Mouse (Mus musculus) layer of hippocampus, adult 11-12 months (tissue): ENCODE measurements around the gene Rasgrf2.
"Not testable (repeated sequence)": the region's sequence is repeated elsewhere in the genome, so short reads cannot be mapped to it uniquely, and the experiment has no call there.

Source experiments
- DNase-seq: peaks from one replicate; pipeline ENCODE4 v3.0.0; 2022; ENCODE audit warnings: low spot score

Gene Rasgrf2

DNA sequence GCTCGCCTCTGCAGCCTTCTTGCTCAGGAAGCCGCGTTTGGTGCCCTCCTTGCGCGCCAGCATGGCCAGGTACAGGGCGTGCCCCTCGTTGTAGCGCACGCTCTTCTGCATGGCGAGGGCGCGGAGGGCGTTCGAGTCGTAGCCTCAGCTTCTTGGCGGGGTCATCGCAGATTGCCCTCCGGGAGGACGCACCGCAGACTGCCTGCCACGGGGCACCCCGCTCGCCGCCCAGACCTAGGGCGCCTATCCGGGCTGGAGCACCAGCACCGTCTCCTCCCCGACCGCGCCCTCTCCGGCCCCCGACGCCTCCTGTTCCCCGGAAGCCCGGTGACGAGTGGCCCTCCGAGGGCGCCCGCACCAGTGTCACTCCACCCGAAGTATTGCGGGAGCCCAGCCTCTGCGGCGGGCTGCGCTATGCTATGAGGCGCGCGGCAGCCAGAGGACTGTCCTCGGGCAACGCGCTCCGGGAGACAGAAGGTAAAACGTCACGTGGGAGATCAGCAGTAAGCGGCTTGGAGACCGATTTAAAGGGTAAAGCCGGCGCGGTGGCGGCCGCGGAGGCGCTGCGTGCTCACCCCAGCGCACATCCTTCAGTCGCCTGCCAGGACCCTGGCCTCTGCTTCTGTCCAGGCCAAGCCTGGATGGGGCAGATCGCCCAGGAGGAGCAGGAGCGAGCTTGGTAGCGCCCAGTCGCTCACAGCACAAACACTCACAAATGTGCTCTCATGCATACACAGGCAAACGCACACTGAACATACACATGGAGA is at the start of gene Rasgrf2:
Gene Rasgrf2 (minus strand): TSS at position 273 of the 767 bp plus-strand sequence.
- peak; percentile 63 for DNase-seq

DNA sequence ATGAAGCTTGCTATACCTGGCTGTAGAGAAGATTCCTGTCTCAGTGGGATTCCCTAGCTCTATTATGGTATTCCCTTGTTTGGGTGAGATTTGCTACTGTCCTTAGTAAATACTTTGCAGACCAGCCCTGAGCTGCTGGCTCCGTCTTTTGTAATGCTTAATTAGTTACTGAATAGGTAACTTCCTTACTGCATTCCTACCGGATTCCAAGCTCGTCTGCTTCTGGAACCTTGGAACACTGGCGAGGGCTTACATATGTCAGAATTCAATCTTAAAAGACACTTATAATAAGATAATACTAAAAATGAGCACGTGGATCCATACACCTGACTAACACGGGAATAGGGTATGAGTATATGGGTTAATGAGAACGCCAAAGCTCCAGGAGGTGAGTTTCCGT is 41.2 kb upstream of the Rasgrf2 start:
- DNase-seq, result not testable (repeated sequence)

- no peak for DNase-seq
These were observed 19.1 kb upstream of the Rasgrf2 start for GRCm38 (mm10) chr13:92150551-92150950.

GRCm38 (mm10) chr13:92148858-92149257 is 17.4 kb upstream of the Rasgrf2 start:
- DNase-seq, result no peak

DNA sequence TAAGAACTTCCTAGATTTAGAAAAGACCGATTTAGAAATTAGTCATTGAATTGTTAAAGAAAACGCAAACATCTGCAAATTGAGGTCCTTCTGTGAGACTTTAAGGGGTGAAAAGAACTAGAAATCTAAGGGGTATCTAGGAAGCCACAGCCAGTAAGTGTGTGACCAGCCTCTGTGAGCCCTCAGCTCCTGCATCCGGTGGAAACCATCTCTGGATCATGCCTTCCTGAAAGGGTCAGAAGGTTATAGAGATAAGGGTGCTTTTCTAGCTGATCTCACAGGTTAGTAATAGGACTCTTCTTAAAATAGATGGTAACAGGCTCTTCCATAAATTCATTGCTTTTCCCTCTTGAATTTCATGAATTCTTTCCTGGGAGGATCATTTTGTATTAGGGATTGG is 3.3 kb upstream of the Rasgrf2 start:
- no peak for DNase-seq

DNA sequence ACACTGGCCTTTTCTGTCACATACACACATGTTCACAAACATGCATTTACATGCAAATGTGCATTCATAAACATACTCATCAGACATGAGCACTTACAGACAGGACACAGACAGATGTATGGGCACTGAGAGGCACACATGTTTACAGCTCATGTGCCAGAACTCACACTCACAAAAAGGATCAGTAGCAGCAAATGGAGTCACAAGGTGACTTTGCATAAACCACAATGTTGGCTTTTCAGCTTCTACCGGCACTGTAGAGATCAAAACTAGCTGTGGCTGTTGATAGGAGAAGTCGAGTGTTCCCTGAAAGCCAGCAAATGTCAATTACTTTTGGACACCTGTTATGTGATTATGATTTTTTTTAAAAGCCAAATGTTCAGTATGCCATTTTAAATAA is 1.1 kb upstream of the Rasgrf2 start:
- DNase-seq, result no peak

GRCm38 (mm10) chr13:92130994-92131383 is 467 bp downstream of the Rasgrf2 start:
- no peak for DNase-seq

DNA sequence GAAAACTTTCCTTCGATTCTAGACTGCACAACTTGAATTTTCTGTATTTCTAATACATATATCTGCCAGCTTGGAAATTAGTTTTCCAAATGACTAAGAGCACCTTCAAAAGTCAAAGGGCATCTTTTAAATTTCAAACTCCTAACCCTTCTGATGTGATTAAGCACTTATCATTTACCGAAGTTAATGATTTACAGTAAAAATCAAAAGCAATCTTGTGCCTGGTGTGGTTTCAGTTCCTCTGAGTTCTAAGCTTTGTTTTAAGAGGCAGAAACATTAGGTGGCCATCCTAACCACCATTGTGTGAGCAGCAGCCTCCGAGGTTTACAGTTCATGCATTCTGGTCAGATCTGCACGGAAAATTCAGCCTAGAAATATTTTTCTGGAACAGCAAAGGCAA is 1.6 kb downstream of the Rasgrf2 start:
- DNase-seq, result no peak

- DNase-seq, result no peak
These were observed 5.6 kb downstream of the Rasgrf2 start for GRCm38 (mm10) chr13:92125902-92126301.

- DNase-seq, result no peak
These were observed 11.8 kb downstream of the Rasgrf2 start for GRCm38 (mm10) chr13:92119623-92120022.

DNA sequence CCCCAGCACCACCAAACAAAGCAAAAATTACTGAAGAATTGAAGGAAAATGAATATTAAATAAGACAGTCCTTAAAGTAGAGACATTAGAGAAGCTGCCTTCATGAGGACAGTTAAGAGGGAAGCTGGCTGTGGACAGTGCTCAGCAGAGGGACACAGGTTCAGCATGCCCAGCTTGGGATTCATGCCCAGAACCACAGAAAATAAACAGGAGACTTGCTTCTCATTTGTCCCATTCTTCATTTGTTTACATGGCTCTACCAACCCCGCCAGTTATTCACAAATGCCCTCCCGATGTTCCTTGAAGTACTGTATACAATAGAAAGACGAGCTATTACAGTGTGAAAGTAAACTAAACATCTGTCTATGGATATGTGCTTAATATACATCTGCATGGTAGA is 17.4 kb downstream of the Rasgrf2 start:
- DNase-seq, result no peak

GRCm38 (mm10) chr13:92108237-92108636 is 23.2 kb downstream of the Rasgrf2 start:
- DNase-seq, result no peak

GRCm38 (mm10) chr13:92104259-92104658 is 27.2 kb downstream of the Rasgrf2 start:
- no peak for DNase-seq

DNA sequence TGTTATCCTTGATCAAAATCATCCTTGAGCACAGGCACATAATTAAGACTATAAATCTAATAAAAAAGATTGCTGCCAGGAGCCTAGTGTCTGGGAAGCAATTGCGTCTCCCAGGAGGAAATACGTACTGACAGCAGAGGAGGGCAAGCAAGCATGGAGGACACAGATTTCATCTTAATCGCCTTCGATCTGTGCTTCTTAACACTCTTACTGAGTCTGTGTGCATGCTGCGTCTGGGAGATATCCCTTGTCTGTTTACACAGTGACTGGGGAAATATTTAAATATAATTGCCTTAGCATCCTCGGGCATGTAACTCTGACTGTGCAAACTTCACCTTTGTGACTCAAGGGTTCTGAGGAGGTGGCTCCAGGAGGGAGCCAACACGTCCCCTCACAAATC is 33.0 kb downstream of the Rasgrf2 start:
- no peak for DNase-seq

DNA sequence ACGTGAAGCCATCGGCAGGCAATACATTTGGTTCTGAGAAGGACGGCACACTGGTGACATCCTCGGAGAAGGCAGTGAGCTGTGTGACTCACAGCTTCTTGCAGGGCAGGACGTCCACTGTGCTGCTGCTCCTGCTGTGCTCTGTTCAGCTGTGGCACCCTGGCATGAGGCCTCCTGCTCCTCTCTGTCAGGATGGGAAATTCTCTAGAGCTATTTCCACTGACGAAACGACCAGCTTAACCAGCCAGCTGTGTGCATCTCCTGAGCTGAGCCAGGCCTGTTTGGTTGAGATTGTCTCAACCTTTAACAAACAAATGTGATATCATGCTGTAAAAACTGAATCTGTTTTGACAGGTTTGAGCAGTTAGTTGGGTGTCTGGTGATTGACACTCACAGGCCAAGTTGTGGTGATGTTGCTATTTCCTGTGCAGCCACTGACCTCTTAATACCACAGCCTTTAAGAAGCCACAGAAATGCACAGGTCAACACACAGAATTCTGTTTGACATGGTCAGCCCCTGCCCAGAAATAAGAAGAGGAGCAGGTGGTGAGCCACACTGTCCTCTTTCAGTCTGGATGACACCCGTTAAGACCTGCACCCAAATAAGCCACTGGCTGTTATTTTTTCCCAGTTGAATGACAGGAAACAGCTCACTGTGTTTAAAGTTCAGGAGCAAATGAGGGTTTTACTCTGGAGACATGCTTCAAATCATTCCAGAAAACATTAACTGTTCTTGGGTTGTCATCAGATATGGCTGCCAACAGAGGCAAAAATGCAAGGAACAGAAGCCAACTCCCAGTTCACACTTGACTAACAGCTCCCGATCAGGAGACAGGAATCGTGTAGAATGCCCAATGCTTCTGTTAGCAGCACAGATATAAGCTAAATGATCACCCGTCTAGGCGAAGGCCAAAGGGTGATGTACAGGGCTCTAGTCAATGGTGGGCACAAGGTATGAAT is 36.0 kb downstream of the Rasgrf2 start:
- no peak for DNase-seq

GRCm38 (mm10) chr13:92093712-92094290 is 37.7 kb downstream of the Rasgrf2 start:
- DNase-seq, result no peak

- no peak for DNase-seq
These were observed 58.3 kb downstream of the Rasgrf2 start for GRCm38 (mm10) chr13:92073111-92073510.

DNA sequence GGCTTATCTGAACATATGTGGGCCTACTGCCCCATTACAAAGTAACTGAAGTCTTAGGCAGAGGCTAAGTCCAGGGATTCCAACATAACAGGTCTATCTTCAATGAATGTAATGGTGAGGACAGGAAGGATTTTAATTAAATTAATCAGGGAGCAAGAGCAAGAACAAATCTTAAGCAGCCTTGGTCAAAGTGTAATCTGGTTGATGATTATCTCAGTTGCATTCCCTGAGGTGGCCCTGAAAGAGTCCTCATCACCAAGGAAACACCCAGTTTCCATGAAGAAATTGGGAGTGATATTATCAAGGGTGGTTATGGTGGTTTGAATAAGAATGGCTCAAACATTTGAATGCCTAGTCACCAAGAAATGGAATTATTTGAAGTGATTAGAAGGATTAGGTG is 62.8 kb downstream of the Rasgrf2 start:
- no peak for DNase-seq

DNA sequence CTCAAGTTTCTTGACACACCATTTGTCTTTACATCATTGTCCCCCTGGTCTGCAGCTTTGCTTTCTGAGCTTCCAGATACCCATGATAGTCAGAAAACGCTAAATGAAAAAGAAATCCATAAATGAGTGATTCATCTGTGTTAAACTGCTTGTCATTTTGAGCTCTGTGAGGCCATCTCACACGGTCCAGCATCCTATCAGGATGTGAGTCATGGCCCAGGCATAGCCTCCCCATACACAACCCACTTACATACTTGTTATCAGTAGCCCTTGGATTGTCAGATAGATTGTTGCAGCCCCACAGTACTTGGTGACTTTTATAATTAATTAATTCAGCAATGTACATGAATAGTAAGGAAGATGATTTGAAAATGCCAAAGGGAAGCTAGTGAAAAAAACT is 63.6 kb downstream of the Rasgrf2 start:
- DNase-seq, result no peak

DNA sequence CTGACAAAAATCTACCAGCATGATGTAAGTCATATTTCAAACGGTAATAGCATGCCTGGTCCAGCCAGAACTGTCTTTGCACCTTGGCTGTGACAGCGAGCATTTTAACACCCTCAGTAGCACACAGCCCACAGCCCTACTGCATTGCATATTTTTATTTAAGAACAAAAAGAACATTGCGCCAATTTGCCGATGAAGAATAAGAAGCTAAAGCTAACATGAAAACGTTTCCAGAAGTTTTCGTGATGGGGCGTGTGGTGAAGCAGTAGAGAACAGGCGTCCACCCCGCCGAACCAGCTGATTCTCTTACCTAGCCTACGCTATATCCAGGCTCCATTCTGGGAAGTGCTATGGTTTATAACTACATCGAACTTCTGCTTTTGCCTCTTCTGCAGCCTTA is 77.7 kb downstream of the Rasgrf2 start:
- no peak for DNase-seq

DNA sequence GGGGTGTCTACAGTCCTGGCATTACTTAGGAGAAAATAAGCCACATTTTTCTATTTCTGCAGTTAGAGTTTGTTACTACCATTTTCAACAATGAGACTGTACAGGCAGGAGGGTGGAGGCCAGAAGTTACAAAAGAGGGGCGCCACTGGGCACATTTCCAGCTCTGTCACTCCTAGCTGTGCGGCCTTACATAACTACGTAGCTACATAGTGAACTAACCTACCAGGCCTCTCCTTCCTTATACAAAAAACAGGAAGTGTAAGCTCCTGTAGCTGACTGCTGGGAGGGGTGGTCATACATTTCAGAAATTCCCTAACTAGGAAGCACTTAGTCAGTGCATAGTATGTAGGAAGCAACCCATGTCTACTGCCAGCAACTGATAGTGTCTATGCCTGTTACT is 78.5 kb downstream of the Rasgrf2 start:
- no peak for DNase-seq

DNA sequence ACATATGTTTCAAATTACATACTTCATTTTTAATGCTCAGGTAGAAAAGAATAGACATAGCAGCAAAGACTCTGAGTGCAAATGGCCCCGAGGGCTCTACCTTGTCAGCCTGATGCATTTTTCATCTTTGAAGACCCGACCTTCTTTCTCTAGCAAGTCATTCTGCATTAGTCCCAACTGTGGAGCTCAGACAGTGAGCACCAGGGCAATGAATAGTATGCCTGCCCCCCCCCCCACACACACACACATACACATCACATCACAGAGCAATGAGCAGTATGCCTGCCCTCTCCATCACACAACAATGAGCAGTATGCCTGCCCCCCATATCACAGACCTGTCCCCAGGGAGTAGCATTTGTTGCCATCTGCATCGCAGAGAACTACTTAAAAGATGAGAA is 80.2 kb downstream of the Rasgrf2 start:
- DNase-seq, result no peak
